Mouse (Mus musculus) CD4-positive, CD25-positive, alpha-beta regulatory T cell, adult 9 weeks (primary cell): ENCODE data around the gene Gm17584. TPM values are rescaled to one million over a fixed set of nuclear protein-coding genes. Genes with fewer than 3 reads are reported as not detected.

Experiments
- polyA plus RNA-seq: library from polyadenylated mRNA; unstranded; fragments of 100-300 nt; shearing (Covaris generic); gene quantifications from one replicate; pipeline ENCODE4 v1.2.1, GENCODE M21; 2017

The Gm17584 gene
- polyA plus RNA-seq = not detected

GRCm38 (mm10) chrX:124500263-124500662, at the start of gene Gm17584:
Gene Gm17584, plus strand, starts transcription at chrX:124500563.

Other genes starting within 250 kb of the Gm17584 start
- not detected for gene Gm17469, start 129.3 kb downstream of the Gm17584 start, polyA plus RNA-seq